Mouse (Mus musculus) Patski (cell line): ENCODE data around the gene Slc51b. TPM values are rescaled to one million over a fixed set of nuclear protein-coding genes. Genes with fewer than 3 reads are reported as not detected.

ENCODE experiments used
- ATAC-seq: fragments of 100-300 bp; one replicate; pipeline ENCODE4 v1.8.0; 2021
- CTCF ChIA-PET: fragments of 350-600 bp; sonication (Branson Sonifier 250); formaldehyde crosslinking; loops from one replicate; lab custom pipeline; 2022; ENCODE audit warnings: inconsistent platforms; lab: Charles Lee
- POLR2A ChIA-PET: fragments of 350-600 bp; sonication (Branson Sonifier 250); formaldehyde crosslinking; loops from one replicate; lab custom pipeline; 2022; ENCODE audit warnings: antibody characterized with exemption, inconsistent platforms; lab: Charles Lee
- DNase-seq: peaks from one replicate; pipeline ENCODE4 v3.0.0-alpha.2; 2011; ENCODE audit warnings: low read depth, low spot score
- H3K27me3 ChIP-seq: fragments of 371-371 bp; one replicate; pipeline ENCODE4 v1.5.1; 2021
- CTCF ChIP-seq: fragments of 100-300 bp; IDR thresholded peaks from one replicate; pipeline ENCODE4 v1.5.1; 2021
- in situ Hi-C: fragments of 300-500 bp; cut with MboI; formaldehyde crosslinking; loops from 3 replicates; pipeline ENCODE4 v1.11.1; 2018; ENCODE audit warnings: low pct_unique_long_range_greater_than_20kb, mixed read lengths
- polyA plus RNA-seq: library from polyadenylated mRNA; unstranded; gene quantifications from one replicate; pipeline ENCODE4 v1.2.3, GENCODE M21; 2021

The Slc51b gene
- polyA plus RNA-seq, 1 experiment from 2014 or later, result 0.26 TPM

DNA sequence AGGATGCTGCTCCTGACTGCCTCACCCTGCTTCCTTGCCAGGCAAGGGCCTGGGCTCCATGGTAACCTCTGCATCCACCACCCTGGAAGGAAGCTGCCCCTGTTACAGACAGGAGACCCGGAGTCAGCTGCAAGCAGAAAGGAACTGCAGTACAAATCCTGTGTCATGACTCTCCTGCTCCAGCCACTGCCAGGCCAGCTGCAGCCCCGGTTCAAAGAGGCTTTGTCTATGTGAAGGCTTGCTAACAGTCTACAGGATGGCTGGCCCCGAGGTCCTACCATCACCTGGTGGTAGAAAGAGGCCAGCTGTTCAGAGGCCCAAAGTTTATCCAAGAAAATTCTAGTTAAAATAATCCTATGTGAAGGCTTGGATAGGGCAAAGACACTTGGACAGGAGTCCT lies 11.4 kb downstream of the Slc51b start:
- DNase-seq (no peak), ATAC-seq (no peak)
- TF ChIP-seq CTCF, result no peak
- H3K27me3 ChIP-seq, result no peaks in the 10 kb centered on the region
- ChIA-PET POLR2A (no interaction called here), CTCF (no interaction called here)
- in situ Hi-C loops, result no loop called here

DNA sequence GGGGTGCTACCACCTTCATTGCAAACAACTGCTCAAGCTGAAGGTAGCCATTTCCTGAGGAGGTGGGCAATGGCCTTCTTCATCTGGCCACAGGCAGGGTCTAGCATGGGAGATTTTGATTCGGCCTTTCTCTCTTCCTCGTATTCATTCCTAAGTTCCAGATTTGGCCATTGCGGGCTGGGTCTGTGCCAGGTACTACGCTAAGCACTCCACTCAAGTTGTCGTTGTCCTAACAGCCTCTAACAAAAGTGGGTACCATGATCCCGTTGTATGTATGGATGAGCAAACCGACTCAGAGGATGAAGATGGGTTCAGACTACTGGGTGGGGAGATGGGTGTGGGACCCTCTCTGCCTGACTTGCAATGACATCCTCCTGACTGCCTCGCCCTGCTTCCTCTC lies 12.4 kb downstream of the Slc51b start:
- no peak for DNase-seq
- in situ Hi-C loops, result no loop called here
- CTCF ChIA-PET, result no interaction called here
- no peak for ATAC-seq
- no peaks in the 10 kb centered on the region for H3K27me3 ChIP-seq
- POLR2A ChIA-PET, result no interaction called here
- TF ChIP-seq CTCF, result no peak

DNA sequence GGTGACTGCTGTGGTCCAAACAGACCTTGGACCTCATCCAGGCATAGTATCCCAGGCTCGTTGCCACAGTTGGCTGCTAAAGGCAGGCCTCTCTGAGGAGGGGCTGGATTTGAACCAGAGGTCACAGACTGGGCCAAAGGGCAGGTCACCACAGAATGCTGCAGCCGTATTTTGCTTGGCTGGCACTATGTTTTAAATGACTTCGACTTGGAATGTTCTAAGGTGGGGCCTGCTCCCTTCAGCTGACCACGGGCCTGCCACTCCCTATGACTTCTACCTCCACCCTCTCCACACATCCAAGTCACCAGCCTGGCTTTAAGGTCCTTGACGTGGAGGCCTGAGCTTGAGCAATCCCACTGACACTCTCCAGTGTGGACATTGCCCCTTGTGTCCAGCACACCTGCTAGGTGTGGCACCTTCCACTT lies 13.9 kb downstream of the Slc51b start:
- no peaks in the 10 kb centered on the region for H3K27me3 ChIP-seq
- no peak for TF ChIP-seq CTCF
- ATAC-seq (no peak), DNase-seq (no peak)
- ChIA-PET CTCF (no interaction called here), POLR2A (no interaction called here)
- in situ Hi-C loops, result no loop called here

DNA sequence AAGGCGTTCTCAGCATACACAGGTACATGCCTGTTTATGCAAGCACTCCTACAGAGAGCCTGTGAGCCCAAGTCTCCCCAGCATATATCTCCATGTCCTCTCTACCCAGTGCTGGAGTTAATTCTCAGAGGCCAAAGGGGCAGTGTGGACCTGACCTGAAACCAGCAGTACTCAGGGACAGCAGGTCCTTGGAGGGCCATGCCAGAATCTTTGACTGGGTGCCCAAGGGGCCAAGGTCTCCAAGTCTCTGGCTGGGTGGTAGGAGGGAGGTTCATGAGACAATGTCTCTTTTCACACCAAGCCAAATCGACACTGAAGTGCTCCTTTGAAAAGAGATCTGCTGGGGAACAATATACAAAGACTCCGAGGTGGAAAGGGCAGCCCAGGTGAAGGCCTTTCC lies 14.9 kb downstream of the Slc51b start:
- H3K27me3 ChIP-seq, result no peaks in the 10 kb centered on the region
- ChIA-PET CTCF (no interaction called here), POLR2A (interaction anchor here (0.9 kb wide), 1 partner anchor 9 kb away, joined by 3 read pairs; no protein-coding TSS in a partner anchor)
- ATAC-seq (no peak), DNase-seq (no peak)
- TF ChIP-seq CTCF, result no peak
- in situ Hi-C loops, result no loop called here

DNA sequence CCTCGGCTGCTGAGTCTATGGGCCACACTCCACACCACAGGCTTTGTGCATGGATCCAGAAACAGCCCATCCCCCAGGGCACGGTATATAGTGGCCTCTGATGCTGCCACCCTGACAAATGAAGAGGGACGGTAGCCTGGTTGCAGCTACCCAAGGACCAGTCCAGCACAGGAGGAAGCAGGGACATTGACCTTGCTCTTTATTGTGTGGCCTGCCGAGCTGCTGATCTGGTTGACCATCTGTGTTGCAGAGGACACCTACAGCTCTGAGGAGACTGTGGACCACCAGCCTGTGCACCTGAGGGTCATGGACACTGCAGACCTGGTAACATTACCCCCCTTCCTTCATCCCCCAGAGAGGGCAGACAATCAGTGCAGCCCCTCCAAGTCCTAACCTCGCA lies 15.4 kb downstream of the Slc51b start:
- H3K27me3 ChIP-seq, result no peaks in the 10 kb centered on the region
- ChIA-PET POLR2A (interaction anchor here (0.9 kb wide), 1 partner anchor 8 kb away, joined by 3 read pairs; no protein-coding TSS in a partner anchor), CTCF (no interaction called here)

DNA sequence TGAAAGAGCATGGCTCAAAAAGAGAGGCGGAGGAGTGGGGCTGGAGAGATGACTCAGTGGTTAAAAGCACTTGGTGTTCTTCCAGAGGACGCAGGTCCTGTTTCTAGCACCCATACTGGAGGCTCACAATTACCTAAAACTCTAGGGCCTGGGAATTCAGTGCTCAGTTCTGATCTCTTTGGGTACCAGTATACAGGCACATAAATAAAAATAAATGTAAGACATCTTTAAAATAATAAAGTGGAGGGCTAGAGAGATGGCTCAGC lies 17.6 kb downstream of the Slc51b start:
- DNase-seq (no peak), ATAC-seq (no peak)
- POLR2A ChIA-PET, result interaction anchor here (0.7 kb wide), 1 partner anchor 15 kb away, joined by 3 read pairs; no protein-coding TSS in a partner anchor
- CTCF ChIA-PET, result no interaction called here
- TF ChIP-seq CTCF, result no peak
- in situ Hi-C loops, result no loop called here
- H3K27me3 ChIP-seq, result no peaks in the 10 kb centered on the region

More for the DNA sequence above, 15.4 kb downstream of the Slc51b start:
- ATAC-seq (no peak), DNase-seq (no peak)
- no peak for TF ChIP-seq CTCF
- in situ Hi-C loops, result no loop called here

DNA sequence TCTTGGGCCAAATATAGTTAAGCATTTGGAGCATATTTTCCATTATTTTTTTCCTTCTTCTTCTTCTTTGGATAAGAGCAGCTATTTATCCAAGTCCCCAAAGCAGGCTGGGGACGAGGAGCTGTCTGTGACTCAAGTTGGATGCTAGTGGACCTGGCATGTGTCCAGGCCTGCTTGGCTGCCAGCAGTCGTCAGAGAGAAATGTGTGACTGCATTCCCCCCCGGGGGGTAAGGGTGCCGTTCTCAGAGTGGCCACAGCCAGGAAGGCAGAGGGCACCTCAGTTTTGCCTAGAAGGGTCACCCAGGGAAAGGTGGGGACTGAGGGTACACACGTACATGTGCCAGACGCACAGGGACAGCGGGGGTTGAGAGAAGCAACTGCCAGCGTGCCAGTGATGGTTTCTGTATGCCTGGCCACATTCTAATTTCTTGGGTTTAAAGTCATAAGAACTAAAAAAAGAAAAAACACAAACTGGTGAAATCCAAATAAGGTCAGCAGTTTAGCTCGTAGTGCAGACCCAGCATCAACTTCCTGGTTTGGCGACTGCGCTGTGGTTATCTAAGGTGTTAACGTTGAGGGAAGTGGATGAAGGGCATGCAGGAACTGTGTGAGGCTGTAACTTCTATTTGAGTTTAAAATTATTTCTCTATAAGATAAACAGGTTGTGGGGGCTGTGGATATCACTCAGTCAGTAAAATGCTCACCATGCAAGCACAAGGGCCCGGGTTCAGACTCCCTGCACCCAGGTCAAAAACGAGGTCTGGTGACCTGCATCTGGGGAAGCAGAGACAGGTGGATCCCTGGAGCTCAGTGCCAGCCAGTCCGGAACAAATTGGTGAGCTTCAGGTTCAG lies 18.2 kb downstream of the Slc51b start:
- ChIA-PET POLR2A (interaction anchor here (0.7 kb wide), 1 partner anchor 14 kb away, joined by 3 read pairs; no protein-coding TSS in a partner anchor), CTCF (interaction anchor here (0.9 to 1.1 kb wide), 2 partner anchors 12 to 31 kb away, joined by 3 read pairs; no protein-coding TSS in a partner anchor)
- ATAC-seq, result peak; percentile 2
- no peak for TF ChIP-seq CTCF
- in situ Hi-C loops, result no loop called here
- no peak for DNase-seq
- H3K27me3 ChIP-seq, result no peaks in the 10 kb centered on the region

DNA sequence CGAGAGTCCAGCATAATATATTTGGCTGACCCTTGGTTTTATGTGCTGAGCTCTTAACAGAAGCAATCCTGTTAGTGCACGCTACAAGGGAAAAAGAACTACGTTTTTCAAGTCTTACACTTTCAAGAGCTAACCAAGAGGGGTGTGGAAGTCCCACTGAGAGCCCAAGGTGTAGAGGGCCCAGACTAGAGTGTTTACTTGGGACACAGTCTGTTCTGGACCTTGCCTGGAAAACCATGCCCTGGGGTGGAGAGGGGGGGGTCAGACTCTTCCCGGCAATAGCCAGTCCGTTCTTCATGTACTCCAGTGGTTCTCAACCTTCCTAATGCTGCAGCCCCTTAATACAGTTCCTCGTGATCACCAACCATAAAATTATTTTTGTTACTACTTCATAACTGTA lies 22.8 kb downstream of the Slc51b start:
- CTCF ChIA-PET, result no interaction called here
- ATAC-seq, result no peak
- TF ChIP-seq CTCF, result no peak
- in situ Hi-C loops, result no loop called here
- H3K27me3 ChIP-seq, result no peaks in the 10 kb centered on the region
- DNase-seq, result no peak
- POLR2A ChIA-PET, result interaction anchor here (1.3 kb wide), 1 partner anchor 8 kb away, joined by 3 read pairs; no protein-coding TSS in a partner anchor

DNA sequence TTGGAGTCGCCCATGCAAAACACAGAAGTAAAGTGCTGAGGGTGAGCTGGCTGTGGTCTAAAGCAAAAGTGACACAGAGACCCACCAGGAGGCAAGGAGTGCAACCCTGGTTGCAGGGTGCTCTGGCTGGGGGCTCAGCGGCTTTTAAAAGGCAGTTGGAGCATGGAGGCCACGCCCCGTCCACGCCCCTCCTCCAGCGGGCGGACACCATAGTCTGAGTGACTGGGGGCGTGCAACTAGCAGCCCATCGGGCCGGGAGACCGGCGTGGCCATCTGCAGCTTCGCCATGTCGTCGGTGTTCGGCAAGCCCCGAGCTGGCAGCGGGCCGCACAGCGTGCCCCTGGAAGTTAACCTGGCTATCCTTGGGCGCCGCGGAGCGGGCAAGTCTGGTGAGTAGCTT lies 24.5 kb downstream of the Slc51b start, which contains the start of gene Rasl12:
TSS of gene Rasl12 (plus strand) at position 228 of the 400 bp plus-strand sequence.
- H3K27me3 ChIP-seq, result no peaks in the 10 kb centered on the region
- peak; percentile 26 for ATAC-seq
- CTCF ChIA-PET, result interaction anchor here (1.2 to 1.8 kb wide), 3 partner anchors 9 to 34 kb away, joined by 3 to 8 read pairs (median 8); no protein-coding TSS in a partner anchor
- POLR2A ChIA-PET, result no interaction called here
- DNase-seq, result no peak
- TF ChIP-seq CTCF, result no peak
- in situ Hi-C loops, result no loop called here

DNA sequence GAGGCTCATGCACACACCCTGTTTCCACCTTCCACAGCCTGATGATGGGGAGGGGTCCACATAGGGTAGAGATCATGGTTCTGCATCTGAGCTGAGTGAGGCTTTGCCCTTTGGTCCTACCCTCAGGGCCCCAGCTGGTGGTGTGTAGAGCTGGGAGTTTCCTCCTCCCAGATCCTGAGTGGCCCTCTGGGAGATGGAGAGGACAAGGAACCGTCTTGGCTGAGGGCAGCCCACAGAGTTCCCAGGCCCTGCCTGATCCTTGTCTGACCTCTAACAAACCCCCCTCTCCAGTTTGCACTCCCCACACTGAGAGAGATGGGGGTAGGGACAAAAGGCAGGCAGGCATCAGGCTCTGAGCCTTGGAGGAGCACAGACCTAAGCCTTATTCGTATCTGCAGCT lies 28.4 kb downstream of the Slc51b start:
- CTCF ChIA-PET, result interaction anchor here (0.8 to 3.4 kb wide), 2 partner anchors 21 to 38 kb away, joined by 3 to 13 read pairs; no protein-coding TSS in a partner anchor
- no peaks in the 10 kb centered on the region for H3K27me3 ChIP-seq
- in situ Hi-C loops, result loop anchor here (5.0 kb wide), 1 partner anchor 33 kb away; no protein-coding TSS in a partner anchor
- no peak for TF ChIP-seq CTCF
- ATAC-seq (no peak), DNase-seq (no peak)
- POLR2A ChIA-PET, result no interaction called here

DNA sequence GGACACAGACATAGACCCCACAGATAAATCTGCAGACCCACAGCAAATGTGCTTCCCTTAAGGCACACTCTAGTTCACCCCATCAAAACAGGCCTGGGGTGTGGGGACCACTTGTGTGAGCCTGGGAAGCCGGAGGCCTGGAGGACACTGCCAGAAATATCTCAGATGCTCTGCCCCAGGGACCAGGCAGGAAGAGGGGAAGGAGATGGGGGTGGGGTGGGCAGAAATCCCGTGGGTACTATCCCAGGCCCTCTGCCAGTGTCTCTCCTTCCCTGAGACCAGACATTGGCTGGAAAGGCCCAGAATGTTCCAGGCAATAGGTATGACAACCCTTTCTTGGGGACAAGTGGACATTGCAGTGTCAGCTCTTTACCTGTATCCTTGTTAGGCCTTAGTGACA lies 29.1 kb downstream of the Slc51b start:
- ATAC-seq (no peak), DNase-seq (no peak)
- ChIA-PET CTCF (interaction anchor here (1.0 to 3.4 kb wide), 5 partner anchors 11 to 39 kb away, joined by 3 to 13 read pairs (median 4); no protein-coding TSS in a partner anchor), POLR2A (no interaction called here)
- in situ Hi-C loops, result loop anchor here (5.0 kb wide), 1 partner anchor 34 kb away; no protein-coding TSS in a partner anchor
- H3K27me3 ChIP-seq, result no peaks in the 10 kb centered on the region
- no peak for TF ChIP-seq CTCF
